Mouse (Mus musculus) intestine, embryonic 15.5 days (tissue): ENCODE measurements around the gene Runx3. TPM values are rescaled to one million over a fixed set of nuclear protein-coding genes. Genes with fewer than 3 reads are reported as not detected.

Source experiments
- ATAC-seq: fragments of 200-750 bp; cut with Nextera tagmentation; 2 replicates; pipeline ENCODE4 v1.8.0; 2017; ENCODE audit warnings: moderate TSS enrichment, moderate library complexity
- H3K27ac ChIP-seq: fragments of 300-500 bp; sonication (generic); 2 replicates; pipeline ENCODE4 v1.5.1; 2015; ENCODE audit warnings: mild to moderate bottlenecking, inconsistent platforms
- H3K27me3 ChIP-seq: fragments of 300-500 bp; sonication (generic); replicated peaks from 2 replicates; pipeline ENCODE4 v1.6.1; 2015; ENCODE audit warnings: inconsistent platforms
- H3K36me3 ChIP-seq: fragments of 300-500 bp; sonication (generic); 2 replicates; pipeline ENCODE4 v1.6.1; 2015; ENCODE audit warnings: inconsistent platforms
- H3K4me1 ChIP-seq: fragments of 300-500 bp; sonication (generic); replicated peaks from 2 replicates; pipeline ENCODE4 v1.6.1; 2015; ENCODE audit warnings: inconsistent platforms
- H3K4me2 ChIP-seq: fragments of 300-500 bp; sonication (generic); replicated peaks from 2 replicates; pipeline ENCODE4 v1.6.1; 2015; ENCODE audit warnings: mild to moderate bottlenecking, inconsistent platforms
- H3K4me3 ChIP-seq: fragments of 300-500 bp; sonication (generic); replicated peaks from 2 replicates; pipeline ENCODE4 v1.5.1; 2015; ENCODE audit warnings: inconsistent platforms
- H3K9ac ChIP-seq: fragments of 300-500 bp; sonication (generic); 2 replicates; pipeline ENCODE4 v1.6.1; 2015; ENCODE audit warnings: inconsistent platforms
- H3K9me3 ChIP-seq: fragments of 300-500 bp; sonication (generic); 2 replicates; pipeline ENCODE4 v1.6.1; 2016; ENCODE audit warnings: inconsistent platforms
- WGBS: fragments of 180-500 bp; shearing (Covaris S2); methylation state at CpG from one replicate; pipeline ENCODE4 v1.1.7; 2015; 5-methylcytosine and 5-hydroxymethylcytosine counted together
- polyA plus RNA-seq: library from polyadenylated mRNA; unstranded; fragments of >200 nt; fragmentation: Nextera tagmentation; extraction: Ambion mirVana; gene quantifications from 2 replicates; pipeline ENCODE4 v1.2.1, GENCODE M21; 2015

The Runx3 gene
- polyA plus RNA-seq, 1 experiment from 2014 or later: 0.26 TPM

GRCm38 (mm10) chr4:135092871-135093270 is 27.6 kb upstream of the Runx3 start:
- ATAC-seq: no peak
- no peaks in the 10 kb centered on the region for H3K27me3 ChIP-seq
- no peaks in the 10 kb centered on the region for H3K36me3 ChIP-seq
- no peaks in the 10 kb centered on the region for H3K9me3 ChIP-seq
- no peak overlapping the region for H3K4me2 ChIP-seq
- no peaks in the 10 kb centered on the region for H3K4me1 ChIP-seq
- H3K4me3 ChIP-seq: no peak overlapping the region
- 47% methylated on average over 3 of the region's 3 CpGs for WGBS
- no peak overlapping the region for H3K27ac ChIP-seq
- no peak overlapping the region for H3K9ac ChIP-seq

- H3K27me3 ChIP-seq: no peaks in the 10 kb centered on the region
- H3K4me1 ChIP-seq: no peaks in the 10 kb centered on the region
These were observed 24.8 kb upstream of the Runx3 start for GRCm38 (mm10) chr4:135095693-135096092.

GRCm38 (mm10) chr4:135097910-135098891 is 22.3 kb upstream of the Runx3 start:
- Histone ChIP-seq H3K27me3 (no peaks in the 10 kb centered on the region), H3K9me3 (no peaks in the 10 kb centered on the region), H3K4me2 (no peak overlapping the region), H3K36me3 (no peaks in the 10 kb centered on the region), H3K9ac (no peak overlapping the region), H3K4me3 (no peak overlapping the region), H3K4me1 (no peaks in the 10 kb centered on the region), H3K27ac (no peak overlapping the region)
- ATAC-seq: no peak
- WGBS: 87% methylated on average over 17 of the region's 17 CpGs

More at GRCm38 (mm10) chr4:135095693-135096092, 24.8 kb upstream of the Runx3 start:
- 78% methylated on average over 8 of the region's 8 CpGs for WGBS
- Histone ChIP-seq H3K9ac (no peak overlapping the region), H3K36me3 (no peaks in the 10 kb centered on the region), H3K4me2 (no peak overlapping the region), H3K27ac (no peak overlapping the region), H3K4me3 (no peak overlapping the region), H3K9me3 (no peaks in the 10 kb centered on the region)
- ATAC-seq: no peak

GRCm38 (mm10) chr4:135102019-135102740 is 18.3 kb upstream of the Runx3 start:
- Histone ChIP-seq H3K4me2 (no peak overlapping the region), H3K27me3 (no peaks in the 10 kb centered on the region), H3K9me3 (no peaks in the 10 kb centered on the region), H3K4me1 (no peaks in the 10 kb centered on the region), H3K9ac (no peak overlapping the region), H3K4me3 (no peak overlapping the region), H3K36me3 (no peaks in the 10 kb centered on the region), H3K27ac (no peak overlapping the region)
- 68% methylated on average over 13 of the region's 13 CpGs for WGBS
- no peak for ATAC-seq

GRCm38 (mm10) chr4:135102761-135103160 is 17.7 kb upstream of the Runx3 start:
- WGBS: 30% methylated on average over 4 of the region's 4 CpGs
- no peak overlapping the region for H3K27ac ChIP-seq
- H3K9me3 ChIP-seq: no peaks in the 10 kb centered on the region
- no peak overlapping the region for H3K4me3 ChIP-seq
- no peaks in the 10 kb centered on the region for H3K36me3 ChIP-seq
- H3K4me1 ChIP-seq: no peaks in the 10 kb centered on the region
- no peak overlapping the region for H3K4me2 ChIP-seq
- no peak for ATAC-seq
- no peak overlapping the region for H3K9ac ChIP-seq
- H3K27me3 ChIP-seq: no peaks in the 10 kb centered on the region

GRCm38 (mm10) chr4:135103800-135104199 is 16.7 kb upstream of the Runx3 start:
- Histone ChIP-seq H3K4me3 (no peak overlapping the region), H3K27ac (no peak overlapping the region), H3K9me3 (no peaks in the 10 kb centered on the region), H3K4me2 (no peak overlapping the region), H3K9ac (no peak overlapping the region), H3K27me3 (no peaks in the 10 kb centered on the region), H3K4me1 (no peaks in the 10 kb centered on the region), H3K36me3 (no peaks in the 10 kb centered on the region)
- 47% methylated on average over 5 of the region's 5 CpGs for WGBS
- ATAC-seq: no peak

GRCm38 (mm10) chr4:135106968-135107367 is 13.5 kb upstream of the Runx3 start:
- H3K4me1 ChIP-seq: no peaks in the 10 kb centered on the region
- H3K4me3 ChIP-seq: no peak overlapping the region
- H3K9ac ChIP-seq: no peak overlapping the region
- peaks cover 5% of the 10 kb centered on the region; the same call in 1 of the 2 replicates for H3K27me3 ChIP-seq
- no peak for ATAC-seq
- no peak overlapping the region for H3K4me2 ChIP-seq
- 50% methylated on average over 4 of the region's 4 CpGs for WGBS
- H3K36me3 ChIP-seq: no peaks in the 10 kb centered on the region
- H3K9me3 ChIP-seq: peaks cover under 1% of the 10 kb centered on the region; the same call in 1 of the 2 replicates
- no peak overlapping the region for H3K27ac ChIP-seq

GRCm38 (mm10) chr4:135108666-135109065 is 11.8 kb upstream of the Runx3 start:
- no peaks in the 10 kb centered on the region for H3K4me1 ChIP-seq
- peaks cover 5% of the 10 kb centered on the region; the same call in 1 of the 2 replicates for H3K27me3 ChIP-seq
- H3K27ac ChIP-seq: no peak overlapping the region
- H3K4me3 ChIP-seq: no peak overlapping the region
- H3K9ac ChIP-seq: no peak overlapping the region
- 61% methylated on average over 3 of the region's 3 CpGs for WGBS
- no peaks in the 10 kb centered on the region for H3K36me3 ChIP-seq
- no peak for ATAC-seq
- peaks cover 6% of the 10 kb centered on the region; the same call in 1 of the 2 replicates for H3K9me3 ChIP-seq
- no peak overlapping the region for H3K4me2 ChIP-seq

GRCm38 (mm10) chr4:135113656-135114055 is 6.8 kb upstream of the Runx3 start:
- Histone ChIP-seq H3K27me3 (peaks cover 5% of the 10 kb centered on the region; the same call in 1 of the 2 replicates), H3K4me2 (no peak overlapping the region), H3K9me3 (peaks cover 6% of the 10 kb centered on the region; the same call in 1 of the 2 replicates), H3K27ac (no peak overlapping the region), H3K4me3 (no peak overlapping the region), H3K36me3 (no peaks in the 10 kb centered on the region), H3K4me1 (no peaks in the 10 kb centered on the region), H3K9ac (no peak overlapping the region)
- WGBS: 88% methylated on average over 8 of the region's 8 CpGs
- ATAC-seq: no peak

- no peak overlapping the region for H3K4me3 ChIP-seq
- H3K4me1 ChIP-seq: no peaks in the 10 kb centered on the region
- H3K27ac ChIP-seq: no peak overlapping the region
- no peak overlapping the region for H3K4me2 ChIP-seq
- H3K27me3 ChIP-seq: peaks cover 5% of the 10 kb centered on the region; the same call in 1 of the 2 replicates
- no peak for ATAC-seq
- no peaks in the 10 kb centered on the region for H3K36me3 ChIP-seq
- peaks cover 6% of the 10 kb centered on the region; the same call in 1 of the 2 replicates for H3K9me3 ChIP-seq
- 71% methylated on average over 10 of the region's 10 CpGs for WGBS
- H3K9ac ChIP-seq: no peak overlapping the region
These were observed 6.2 kb upstream of the Runx3 start for GRCm38 (mm10) chr4:135114301-135114700.

- 54% methylated on average over 14 of the region's 14 CpGs for WGBS
- ATAC-seq: no peak
These were observed 4.9 kb upstream of the Runx3 start for GRCm38 (mm10) chr4:135115426-135116170.

GRCm38 (mm10) chr4:135116391-135116790 is 4.1 kb upstream of the Runx3 start:
- Histone ChIP-seq H3K4me1 (no peaks in the 10 kb centered on the region), H3K9ac (no peak overlapping the region), H3K4me3 (no peak overlapping the region), H3K9me3 (peaks cover 6% of the 10 kb centered on the region; the same call in 1 of the 2 replicates), H3K36me3 (no peaks in the 10 kb centered on the region), H3K27ac (no peak overlapping the region), H3K4me2 (no peak overlapping the region), H3K27me3 (no peaks in the 10 kb centered on the region)
- WGBS: 66% methylated on average over 5 of the region's 5 CpGs
- no peak for ATAC-seq

More at GRCm38 (mm10) chr4:135115426-135116170, 4.9 kb upstream of the Runx3 start:
- Histone ChIP-seq H3K4me2 (no peak overlapping the region), H3K4me3 (no peak overlapping the region), H3K27ac (no peak overlapping the region), H3K9ac (no peak overlapping the region), H3K9me3 (peaks cover 6% of the 10 kb centered on the region; the same call in 1 of the 2 replicates), H3K27me3 (no peaks in the 10 kb centered on the region), H3K4me1 (no peaks in the 10 kb centered on the region), H3K36me3 (no peaks in the 10 kb centered on the region)
